Mouse (Mus musculus) MEL (cell line): ENCODE data around the gene Gbx2.

Experiments
- CTCF ChIP-seq, 3 experiments: IDR thresholded peaks in 2 of 3; conservative IDR thresholded peaks in 1 of 3; 2 replicates each; pipeline ENCODE4 v1.5.1; 2011 to 2012; ENCODE audit warnings: low read length in 3 of 3, low read depth in 2 of 3, mild to moderate bottlenecking in 2 of 3, improper control_type of control experiment in 1 of 3, inconsistent platforms in 1 of 3, mixed read lengths in 1 of 3, moderate library complexity in 1 of 3; ENCODE audit not compliant: control insufficient read depth in 1 of 3, insufficient read depth in 1 of 3, poor library complexity in 1 of 3, severe bottlenecking in 1 of 3
- GATA1 ChIP-seq: IDR thresholded peaks from 2 replicates; pipeline ENCODE4 v1.6.1; 2011; ENCODE audit warnings: low read depth, low read length, improper control_type of control experiment
- HCFC1 ChIP-seq: IDR thresholded peaks from 2 replicates; pipeline ENCODE4 v1.6.1; 2012; ENCODE audit warnings: low read depth, mild to moderate bottlenecking, inconsistent platforms, low read length, improper control_type of control experiment, moderate library complexity
- POLR2AphosphoS2 ChIP-seq: IDR thresholded peaks from 2 replicates; pipeline ENCODE4 v1.6.1; 2011; ENCODE audit warnings: low read length, improper control_type of control experiment
- RAD21 ChIP-seq: IDR thresholded peaks from 2 replicates; pipeline ENCODE4 v1.6.1; 2011; ENCODE audit warnings: mild to moderate bottlenecking, low read depth, low read length, improper control_type of control experiment

DNA sequence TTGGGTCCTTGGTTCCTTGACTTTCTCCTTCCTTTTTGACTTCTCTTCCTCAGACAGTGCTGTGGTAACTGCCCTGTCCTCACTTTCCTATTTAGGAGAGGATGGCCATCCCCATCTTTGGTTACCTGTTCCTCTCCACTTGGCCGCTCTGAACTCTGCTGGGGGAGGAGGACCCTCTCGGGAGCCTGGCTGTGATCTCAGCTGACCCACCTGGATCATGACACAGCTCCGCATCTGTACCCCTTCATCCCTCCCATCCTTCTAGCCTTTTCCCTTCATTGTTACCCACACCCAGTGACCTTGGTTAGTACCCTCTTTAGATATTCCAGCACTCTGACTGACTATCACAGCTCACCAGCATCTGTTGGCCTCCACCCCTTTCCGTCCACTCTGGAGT lies 38.7 kb upstream of the Gbx2 start:
- no peak for TF ChIP-seq GATA1
- no peak for TF ChIP-seq CTCF (IDR thresholded peaks at IDR 0.05 in 2 of 3, conservative IDR thresholded peaks at IDR 0.05 in 1 of 3; ENCODE audit: control insufficient read depth in 1 of 3, insufficient read depth in 1 of 3, low read depth in 2 of 3, low read length in 3 of 3, poor library complexity in 1 of 3, severe bottlenecking in 1 of 3)
- TF ChIP-seq RAD21 = no peak
- no peak for TF ChIP-seq HCFC1
- no peak for TF ChIP-seq POLR2AphosphoS2
